Mouse (Mus musculus): ENCODE data around the gene Mrpl11. TPM values are rescaled to one million over a fixed set of nuclear protein-coding genes. Genes with fewer than 3 reads are reported as not detected.
A peak's percentile ranks its signal among the peaks of the same experiment; 100 is the strongest.
"Not testable (repeated sequence)": the region's sequence is repeated elsewhere in the genome, so short reads cannot be mapped to it uniquely, and the experiment has no call there.

Gene Mrpl11
- polyA plus RNA-seq, 1 experiment from 2014 or later = 111 TPM

GRCm38 (mm10) chr19:4999445-5000140 is 37.6 kb downstream of the Mrpl11 start:
- ATAC-seq (ENCODE audit: low FRiP score, low read depth) = no peak
- no peak overlapping the region for H3K4me2 ChIP-seq (replicated peaks)
- H3K9ac ChIP-seq = no peak overlapping the region
- WGBS = 67% methylated on average over 6 of the region's 6 CpGs
- H3K4me1 ChIP-seq = peaks cover 8% of the 10 kb centered on the region
- H3K27ac ChIP-seq = no peak overlapping the region
- no peaks in the 10 kb centered on the region for H3K36me3 ChIP-seq
- H3K27me3 ChIP-seq = peaks cover 26% of the 10 kb centered on the region
- H3K9me3 ChIP-seq = no peaks in the 10 kb centered on the region
- no peak overlapping the region for H3K4me3 ChIP-seq

- Histone ChIP-seq H3K4me3 (peak overlapping the region; percentile 34), H3K9ac (peak overlapping the region; percentile 55; the same call in 1 of the 2 replicates), H3K9me3 (no peaks in the 10 kb centered on the region), H3K36me3 (no peaks in the 10 kb centered on the region), H3K4me2 (replicated peaks) (peak overlapping the region; percentile 67), H3K27ac (peak overlapping the region; percentile 17; the same call in 1 of the 2 replicates), H3K27me3 (peaks cover 20% of the 10 kb centered on the region), H3K4me1 (peaks cover 8% of the 10 kb centered on the region)
- WGBS = under 1% methylated on average over 39 of the region's 39 CpGs
- peak; percentile 89 for ATAC-seq (ENCODE audit: low FRiP score, low read depth)
Measured at GRCm38 (mm10) chr19:5001666-5002406, 39.9 kb downstream of the Mrpl11 start.

- not testable (repeated sequence) for H3K4me2 ChIP-seq (replicated peaks); ATAC-seq (ENCODE audit: low FRiP score, low read depth); H3K9me3 ChIP-seq; H3K4me3 ChIP-seq; H3K4me1 ChIP-seq; H3K9ac ChIP-seq; H3K36me3 ChIP-seq; H3K27ac ChIP-seq
- 55% methylated on average over 2 of the region's 2 CpGs for WGBS
- peaks cover 20% of the 10 kb centered on the region for H3K27me3 ChIP-seq
Measured at GRCm38 (mm10) chr19:5003644-5004043, 41.7 kb downstream of the Mrpl11 start.

DNA sequence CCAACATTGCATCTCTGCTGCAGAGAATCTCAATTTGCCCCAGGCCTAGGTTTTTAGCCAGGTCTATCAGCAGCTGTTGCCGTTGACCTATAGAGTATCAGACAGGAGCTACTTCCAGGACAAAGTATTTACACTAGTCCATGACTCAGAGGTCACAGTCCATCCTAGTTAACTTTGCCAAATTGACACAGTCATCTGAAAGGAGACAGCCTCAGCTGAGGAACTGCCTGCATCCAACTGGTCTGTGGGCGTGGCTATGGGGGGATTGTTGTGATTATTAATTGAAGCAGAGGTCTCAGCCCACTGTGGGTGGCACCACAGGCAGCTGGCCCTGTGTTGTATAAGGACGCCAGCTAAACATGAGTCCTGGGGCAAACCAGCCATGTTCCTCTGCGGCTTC is 43.0 kb downstream of the Mrpl11 start:
- H3K27me3 ChIP-seq = peaks cover 14% of the 10 kb centered on the region; the same call in 1 of the 2 replicates
- no peak overlapping the region for H3K4me2 ChIP-seq (replicated peaks)
- H3K36me3 ChIP-seq = no peaks in the 10 kb centered on the region
- H3K4me1 ChIP-seq = peaks cover 8% of the 10 kb centered on the region
- H3K9ac ChIP-seq = no peak overlapping the region
- no peak overlapping the region for H3K4me3 ChIP-seq
- WGBS = 68% methylated on average over 4 of the region's 4 CpGs
- no peak for ATAC-seq (ENCODE audit: low FRiP score, low read depth)
- no peak overlapping the region for H3K27ac ChIP-seq
- no peaks in the 10 kb centered on the region for H3K9me3 ChIP-seq

GRCm38 (mm10) chr19:5013138-5013537 is 51.2 kb downstream of the Mrpl11 start:
- Histone ChIP-seq H3K27me3 (no peaks in the 10 kb centered on the region), H3K4me2 (replicated peaks) (no peak overlapping the region), H3K9me3 (no peaks in the 10 kb centered on the region), H3K4me1 (peaks cover 11% of the 10 kb centered on the region), H3K27ac (no peak overlapping the region), H3K36me3 (no peaks in the 10 kb centered on the region), H3K9ac (no peak overlapping the region), H3K4me3 (no peak overlapping the region)
- no peak for ATAC-seq (ENCODE audit: low FRiP score, low read depth)
- WGBS = 59% methylated on average over 8 of the region's 8 CpGs

DNA sequence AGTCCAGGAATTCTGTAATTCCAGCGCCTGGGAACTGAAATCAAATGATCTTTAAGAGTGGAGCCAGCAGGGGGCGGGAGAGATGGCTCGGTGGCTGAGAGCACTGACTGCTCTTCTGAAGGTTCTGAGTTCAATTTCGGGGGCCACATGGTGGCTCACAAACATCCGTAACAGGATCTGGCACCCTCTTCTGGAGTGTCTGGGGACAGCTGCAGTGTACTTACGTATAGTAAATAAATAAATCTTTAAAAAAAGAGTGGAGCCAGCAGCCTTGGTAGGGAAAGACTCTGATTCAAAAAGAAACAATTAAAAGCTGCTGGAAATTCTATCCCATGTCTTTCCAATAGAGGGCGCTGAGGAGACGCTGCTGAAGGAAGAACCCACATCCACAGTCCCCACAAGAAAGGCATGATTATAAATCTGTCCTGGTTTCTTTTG is 53.0 kb downstream of the Mrpl11 start:
- no peaks in the 10 kb centered on the region for H3K36me3 ChIP-seq
- H3K27me3 ChIP-seq = no peaks in the 10 kb centered on the region
- H3K9me3 ChIP-seq = no peaks in the 10 kb centered on the region
- WGBS = 22% methylated on average over 8 of the region's 8 CpGs
- no peak overlapping the region for H3K9ac ChIP-seq
- H3K4me1 ChIP-seq = peaks cover 11% of the 10 kb centered on the region
- H3K27ac ChIP-seq = no peak overlapping the region
- ATAC-seq (ENCODE audit: low FRiP score, low read depth) = no peak
- no peak overlapping the region for H3K4me2 ChIP-seq (replicated peaks)
- H3K4me3 ChIP-seq = no peak overlapping the region

DNA sequence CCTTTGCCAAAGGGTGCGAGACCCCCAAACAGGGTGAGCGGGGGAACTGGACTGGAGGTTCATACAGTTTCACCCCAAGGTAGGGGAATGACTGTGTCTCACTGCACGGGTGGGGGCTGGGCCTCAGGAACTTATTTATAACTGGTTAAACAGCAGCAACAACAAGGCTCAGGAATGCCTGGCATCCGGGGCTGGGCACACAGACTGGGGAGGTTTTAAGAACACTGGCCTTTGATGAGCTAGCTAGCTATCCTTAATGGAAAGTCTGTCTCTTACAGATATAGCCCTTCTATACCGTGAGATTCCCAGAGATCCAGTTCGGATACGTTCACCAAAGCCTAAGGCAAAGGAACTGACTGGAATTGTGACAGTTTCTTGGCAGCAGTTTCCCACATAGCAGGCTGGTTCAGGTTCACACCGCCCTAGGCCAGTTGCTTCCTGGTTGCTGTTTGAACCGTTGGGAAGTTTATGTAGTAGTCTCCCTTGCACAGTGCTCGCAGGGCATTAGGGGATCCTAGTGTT is 54.3 kb downstream of the Mrpl11 start:
- Histone ChIP-seq H3K9ac (peak overlapping the region; percentile 13; the same call in 1 of the 2 replicates), H3K4me1 (peaks cover 11% of the 10 kb centered on the region), H3K27ac (peak overlapping the region; percentile 58; the same call in 1 of the 2 replicates), H3K9me3 (no peaks in the 10 kb centered on the region), H3K4me3 (no peak overlapping the region), H3K4me2 (replicated peaks) (peak overlapping the region; percentile 27), H3K27me3 (no peaks in the 10 kb centered on the region), H3K36me3 (no peaks in the 10 kb centered on the region)
- 30% methylated on average over 10 of the region's 10 CpGs for WGBS
- peak; percentile 60; the same call in 1 of the 2 replicates for ATAC-seq (ENCODE audit: low FRiP score, low read depth)

Other genes starting within 250 kb of the Mrpl11 start
- gene Rbm4b, start 205.7 kb upstream of the Mrpl11 start, polyA plus RNA-seq (2015; fragmentation: Nextera tagmentation; extraction: Ambion mirVana) = 104 and 106 TPM in 2 replicates
- 81.7 and 87.7 TPM in 2 replicates for gene Rbm4, start 168.2 kb upstream of the Mrpl11 start, polyA plus RNA-seq (2015; fragmentation: Nextera tagmentation; extraction: Ambion mirVana)
- gene Gm21992, start 150.5 kb upstream of the Mrpl11 start, polyA plus RNA-seq (2015; fragmentation: Nextera tagmentation; extraction: Ambion mirVana) = 48.8 and 51.8 TPM in 2 replicates
- 83.5 and 89.7 TPM in 2 replicates for gene Rbm14, start 150.5 kb upstream of the Mrpl11 start, polyA plus RNA-seq (2015; fragmentation: Nextera tagmentation; extraction: Ambion mirVana)
- 64.4 and 66.2 TPM in 2 replicates for gene Ccs, start 122.8 kb upstream of the Mrpl11 start, polyA plus RNA-seq (2015; fragmentation: Nextera tagmentation; extraction: Ambion mirVana)
- gene Ccdc87, start 122.8 kb upstream of the Mrpl11 start, polyA plus RNA-seq (2015; fragmentation: Nextera tagmentation; extraction: Ambion mirVana) = not detected in 2 replicates
- 41.5 and 43.7 TPM in 2 replicates for gene Ctsf, start 107.0 kb upstream of the Mrpl11 start, polyA plus RNA-seq (2015; fragmentation: Nextera tagmentation; extraction: Ambion mirVana)
- gene Actn3, start 84.2 kb upstream of the Mrpl11 start, polyA plus RNA-seq (2015; fragmentation: Nextera tagmentation; extraction: Ambion mirVana) = 14.0 and 15.0 TPM in 2 replicates
- gene Zdhhc24, start 83.5 kb upstream of the Mrpl11 start, polyA plus RNA-seq (2015; fragmentation: Nextera tagmentation; extraction: Ambion mirVana) = 10.5 and 10.7 TPM in 2 replicates
- 3.5 and 5.1 TPM in 2 replicates for gene Bbs1, start 55.5 kb upstream of the Mrpl11 start, polyA plus RNA-seq (2015; fragmentation: Nextera tagmentation; extraction: Ambion mirVana)
- 124 and 129 TPM in 2 replicates for gene Dpp3, start 33.9 kb upstream of the Mrpl11 start, polyA plus RNA-seq (2015; fragmentation: Nextera tagmentation; extraction: Ambion mirVana)
- 3.3 and 3.4 TPM in 2 replicates for gene Peli3, start 19.0 kb upstream of the Mrpl11 start, polyA plus RNA-seq (2015; fragmentation: Nextera tagmentation; extraction: Ambion mirVana)
- not detected in 2 replicates for gene Npas4, start 28.2 kb downstream of the Mrpl11 start, polyA plus RNA-seq (2015; fragmentation: Nextera tagmentation; extraction: Ambion mirVana)
- 5.7 and 6.0 TPM in 2 replicates for gene Slc29a2, start 61.7 kb downstream of the Mrpl11 start, polyA plus RNA-seq (2015; fragmentation: Nextera tagmentation; extraction: Ambion mirVana)
- 47.9 and 52.1 TPM in 2 replicates for gene B4gat1, start 76.7 kb downstream of the Mrpl11 start, polyA plus RNA-seq (2015; fragmentation: Nextera tagmentation; extraction: Ambion mirVana)
- gene AC124502.3, start 76.7 kb downstream of the Mrpl11 start, polyA plus RNA-seq (2015; fragmentation: Nextera tagmentation; extraction: Ambion mirVana) = 3.7 and 4.4 TPM in 2 replicates
- gene Brms1, start 79.2 kb downstream of the Mrpl11 start, polyA plus RNA-seq (2015; fragmentation: Nextera tagmentation; extraction: Ambion mirVana) = 36.7 and 40.5 TPM in 2 replicates
- gene Rin1, start 88.3 kb downstream of the Mrpl11 start, polyA plus RNA-seq (2015; fragmentation: Nextera tagmentation; extraction: Ambion mirVana) = 1.4 and 1.7 TPM in 2 replicates
- gene Cd248, start 105.9 kb downstream of the Mrpl11 start, polyA plus RNA-seq (2015; fragmentation: Nextera tagmentation; extraction: Ambion mirVana) = 58.8 and 64.8 TPM in 2 replicates
- 2.7 TPM in 2 replicates for gene Tmem151a, start 123.4 kb downstream of the Mrpl11 start, polyA plus RNA-seq (2015; fragmentation: Nextera tagmentation; extraction: Ambion mirVana)
- 88.5 and 94.5 TPM in 2 replicates for gene Yif1a, start 126.4 kb downstream of the Mrpl11 start, polyA plus RNA-seq (2015; fragmentation: Nextera tagmentation; extraction: Ambion mirVana)
- gene Cnih2, start 136.4 kb downstream of the Mrpl11 start, polyA plus RNA-seq (2015; fragmentation: Nextera tagmentation; extraction: Ambion mirVana) = 34.5 and 35.2 TPM in 2 replicates
- gene Rab1b, start 144.9 kb downstream of the Mrpl11 start, polyA plus RNA-seq (2015; fragmentation: Nextera tagmentation; extraction: Ambion mirVana) = 248 and 251 TPM in 2 replicates
- 23.6 and 29.0 TPM in 2 replicates for gene Klc2, start 156.4 kb downstream of the Mrpl11 start, polyA plus RNA-seq (2015; fragmentation: Nextera tagmentation; extraction: Ambion mirVana)